Comparison of ENCODE assay signal across 8 mouse cellular contexts in the genomic region with DNA sequence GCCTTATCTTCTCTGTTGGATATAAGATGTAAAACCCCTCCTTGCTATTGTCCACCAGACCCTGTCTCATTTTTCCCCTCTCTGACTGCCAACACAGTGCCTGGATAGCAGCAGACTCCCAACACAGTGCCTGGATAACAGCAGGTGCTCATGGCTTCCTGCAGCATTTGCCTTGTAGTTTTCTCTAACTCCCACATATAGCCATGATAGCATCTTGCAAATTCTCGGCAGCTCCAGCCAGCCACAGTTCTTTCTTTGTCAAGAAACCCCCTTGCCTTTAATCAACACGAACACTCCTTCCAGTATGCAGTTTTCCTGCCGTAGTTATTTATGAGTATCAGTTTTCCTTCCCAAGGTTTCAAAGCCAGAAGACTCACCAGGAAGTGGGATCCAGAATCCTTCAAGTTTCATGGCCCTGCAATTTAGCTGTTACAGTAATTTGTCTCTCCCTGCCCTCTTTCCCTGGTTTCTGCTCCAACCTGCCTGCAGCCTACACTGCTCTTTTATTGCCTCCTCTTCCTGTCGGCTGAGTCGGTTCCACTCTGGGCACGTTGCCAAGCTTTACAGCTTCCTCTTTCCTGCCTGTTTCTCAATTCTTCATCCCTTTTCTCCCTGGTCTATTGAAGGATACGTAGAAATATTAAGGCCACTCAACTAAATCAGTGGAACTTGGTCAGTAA.
DNase-seq lines count a peak whose midpoint lies in the region; ATAC-seq and TF ChIP-seq lines count a peak whose summit lies in the region.

No protein-coding gene starts in this region.

- H3K9me3 ChIP-seq in hindbrain, embryonic 11.5 days (ENCODE audit: control insufficient read depth, low read length) = no peaks in the 10 kb centered on the region
- no peaks in the 10 kb centered on the region for H3K9me3 ChIP-seq in hindbrain, embryonic 10.5 days
- no peaks in the 10 kb centered on the region for H3K9me3 ChIP-seq in embryonic facial prominence, embryonic 15.5 days (replicated peaks)
- H3K9me3 ChIP-seq in limb, embryonic 10.5 days (replicated peaks) = no peaks in the 10 kb centered on the region
- H3K9me3 ChIP-seq in megakaryocyte, embryonic 14.5 days = no peaks in the 10 kb centered on the region

- no peak overlapping the region for H3K9ac ChIP-seq in hindbrain, embryonic 11.5 days (ENCODE audit: low read depth, low read length)
- no peak overlapping the region for H3K9ac ChIP-seq in embryonic facial prominence, embryonic 15.5 days

- ATAC-seq in hindbrain, embryonic 11.5 days (ENCODE audit: low FRiP score) = no peak
- ATAC-seq in embryonic facial prominence, embryonic 15.5 days (ENCODE audit: insufficient number of reproducible peaks, low FRiP score, low TSS enrichment, low read depth) = no peak

- no peak for TF ChIP-seq POLR2A in thymus, adult 2 months (IDR thresholded peaks at IDR 0.05; ENCODE audit: control insufficient read depth, extremely low read depth, insufficient read depth, low read length, poor library complexity)

- no peak overlapping the region for H3K4me2 ChIP-seq in hindbrain, embryonic 11.5 days (replicated peaks; ENCODE audit: low read depth, low read length)
- no peak overlapping the region for H3K4me2 ChIP-seq in embryonic facial prominence, embryonic 15.5 days (replicated peaks)

- no peak overlapping the region for H3K27ac ChIP-seq in hindbrain, embryonic 11.5 days (ENCODE audit: low read depth, low read length)
- H3K27ac ChIP-seq in hindbrain, embryonic 10.5 days = no peak overlapping the region
- 0 out of 2 replicates have a peak overlapping the region, but pooled peaks have one; percentile 28 for H3K27ac ChIP-seq in embryonic facial prominence, embryonic 15.5 days (replicated peaks)
- H3K27ac ChIP-seq in limb, embryonic 10.5 days = peak overlapping the region; percentile 69
- H3K27ac ChIP-seq in thymus, adult 2 months (ENCODE audit: control insufficient read depth, insufficient read depth, low read length) = no peak overlapping the region

- H3K4me3 ChIP-seq in hindbrain, embryonic 11.5 days (ENCODE audit: low read depth, low read length) = no peak overlapping the region
- no peak overlapping the region for H3K4me3 ChIP-seq in hindbrain, embryonic 10.5 days
- H3K4me3 ChIP-seq in embryonic facial prominence, embryonic 15.5 days (replicated peaks) = no peak overlapping the region
- H3K4me3 ChIP-seq in limb, embryonic 10.5 days = no peak overlapping the region
- peak overlapping the region; percentile 14 for H3K4me3 ChIP-seq in megakaryocyte, embryonic 14.5 days (replicated peaks)
- H3K4me3 ChIP-seq in thymus, adult 2 months (ENCODE audit: control insufficient read depth, insufficient read depth, low read length) = no peak overlapping the region

- H3K36me3 ChIP-seq in hindbrain, embryonic 11.5 days (ENCODE audit: control insufficient read depth, insufficient read depth, low read length) = no peaks in the 10 kb centered on the region
- H3K36me3 ChIP-seq in hindbrain, embryonic 10.5 days = no peaks in the 10 kb centered on the region
- no peaks in the 10 kb centered on the region for H3K36me3 ChIP-seq in embryonic facial prominence, embryonic 15.5 days
- no peaks in the 10 kb centered on the region for H3K36me3 ChIP-seq in limb, embryonic 10.5 days
- H3K36me3 ChIP-seq in megakaryocyte, embryonic 14.5 days (replicated peaks; ENCODE audit: low read length) = no peaks in the 10 kb centered on the region
- H3K36me3 ChIP-seq in thymus, adult 2 months (ENCODE audit: control insufficient read depth, insufficient read depth, low read length) = no peaks in the 10 kb centered on the region

- peak; percentile 14 for DNase-seq in hindbrain, embryonic 11.5 days (ENCODE audit: low spot score)
- no peak for DNase-seq in hindbrain, embryonic 10.5 days (ENCODE audit: low spot score)
- peak; percentile 39 for DNase-seq in adipocyte (ENCODE audit: low spot score)
- DNase-seq in heart, postnatal 36 days = peak; percentile 56 to 57
- peak; percentile 55 for DNase-seq in limb, embryonic 10.5 days (ENCODE audit: low spot score)
- DNase-seq in thymus, adult 2 months = no peak

- H3K4me1 ChIP-seq in hindbrain, embryonic 11.5 days (replicated peaks; ENCODE audit: control insufficient read depth, insufficient read depth, low read length) = no peaks in the 10 kb centered on the region
- no peaks in the 10 kb centered on the region for H3K4me1 ChIP-seq in hindbrain, embryonic 10.5 days (replicated peaks)
- peaks cover 11% of the 10 kb centered on the region; the same call in 1 of the 2 replicates for H3K4me1 ChIP-seq in embryonic facial prominence, embryonic 15.5 days
- H3K4me1 ChIP-seq in limb, embryonic 10.5 days = peaks cover 13% of the 10 kb centered on the region
- peaks cover 4% of the 10 kb centered on the region; the same call in 1 of the 2 replicates for H3K4me1 ChIP-seq in megakaryocyte, embryonic 14.5 days
- H3K4me1 ChIP-seq in thymus, adult 2 months (replicated peaks; ENCODE audit: control insufficient read depth, insufficient read depth, low read length) = no peaks in the 10 kb centered on the region

- 60% methylated on average over 7 of the region's 7 CpGs for WGBS in hindbrain, embryonic 11.5 days
- 68% methylated on average over 7 of the region's 7 CpGs for WGBS in hindbrain, embryonic 10.5 days
- WGBS in embryonic facial prominence, embryonic 15.5 days = 11% methylated on average over 7 of the region's 7 CpGs
- 22% methylated on average over 7 of the region's 7 CpGs for WGBS in limb, embryonic 10.5 days
- WGBS in thymus, adult 2 months = 7% methylated on average over 7 of the region's 7 CpGs

- intact Hi-C loops in heart, postnatal 36 days (cut with DNase I) = no loop called here

- no peaks in the 10 kb centered on the region for H3K27me3 ChIP-seq in hindbrain, embryonic 11.5 days (ENCODE audit: control insufficient read depth, insufficient read depth, low read length)
- H3K27me3 ChIP-seq in hindbrain, embryonic 10.5 days (ENCODE audit: insufficient read depth, poor library complexity, severe bottlenecking) = no peaks in the 10 kb centered on the region
- H3K27me3 ChIP-seq in embryonic facial prominence, embryonic 15.5 days = no peaks in the 10 kb centered on the region
- no peaks in the 10 kb centered on the region for H3K27me3 ChIP-seq in limb, embryonic 10.5 days (ENCODE audit: low read depth, poor library complexity, severe bottlenecking)
- H3K27me3 ChIP-seq in megakaryocyte, embryonic 14.5 days (replicated peaks) = no peaks in the 10 kb centered on the region
- H3K27me3 ChIP-seq in thymus, adult 2 months (ENCODE audit: control insufficient read depth, insufficient read depth, low read length) = no peaks in the 10 kb centered on the region

- no peak for TF ChIP-seq CTCF in thymus, adult 2 months (IDR thresholded peaks at IDR 0.05; ENCODE audit: borderline replicate concordance, control insufficient read depth, extremely low read depth, insufficient read depth, low read length, poor library complexity)

Comparison
In these comparisons a context has a peak if more than half of its experiments do, and no peak if none do; other contexts are left out.
1. DNase-seq: peak in hindbrain, embryonic 11.5 days (single experiment), adipocyte (single experiment), heart, postnatal 36 days (2 of 2) and limb, embryonic 10.5 days (single experiment); none in hindbrain, embryonic 10.5 days (single experiment) and thymus, adult 2 months (single experiment).
2. H3K27ac ChIP-seq: peak in embryonic facial prominence, embryonic 15.5 days (single experiment) and limb, embryonic 10.5 days (single experiment); none in hindbrain, embryonic 11.5 days (single experiment), hindbrain, embryonic 10.5 days (single experiment) and thymus, adult 2 months (single experiment).